Mouse (Mus musculus) midbrain, embryonic 14.5 days (tissue): ENCODE data around the gene Glod5. TPM values are rescaled to one million over a fixed set of nuclear protein-coding genes. Genes with fewer than 3 reads are reported as not detected.
"Not testable (repeated sequence)": the region's sequence is repeated elsewhere in the genome, so short reads cannot be mapped to it uniquely, and the experiment has no call there.

ENCODE experiments used
- ATAC-seq: fragments of 200-750 bp; cut with Nextera tagmentation; 2 replicates; pipeline ENCODE4 v1.8.0; 2017; ENCODE audit warnings: moderate number of reproducible peaks, moderate library complexity; ENCODE audit not compliant: low FRiP score, low TSS enrichment
- DNase-seq: peaks from one replicate; pipeline ENCODE4 v3.0.0-alpha.2; 2015
- H3K27ac ChIP-seq: fragments of 300-500 bp; sonication (generic); replicated peaks from 2 replicates; pipeline ENCODE4 v1.5.1; 2014; ENCODE audit warnings: mild to moderate bottlenecking, low read depth, low read length, moderate library complexity
- H3K27me3 ChIP-seq: fragments of 300-500 bp; sonication (generic); 2 replicates; pipeline ENCODE4 v1.6.1; 2014; ENCODE audit warnings: low read length, control low read depth, mixed read lengths; ENCODE audit not compliant: control insufficient read depth, insufficient read depth
- H3K36me3 ChIP-seq: fragments of 300-500 bp; sonication (generic); 2 replicates; pipeline ENCODE4 v1.6.1; 2014; ENCODE audit warnings: low read length, control low read depth; ENCODE audit not compliant: control insufficient read depth, insufficient read depth
- H3K4me1 ChIP-seq: fragments of 300-500 bp; sonication (generic); 2 replicates; pipeline ENCODE4 v1.6.1; 2014; ENCODE audit warnings: mild to moderate bottlenecking, antibody characterized with exemption, low read length, control low read depth; ENCODE audit not compliant: control insufficient read depth, insufficient read depth
- H3K4me2 ChIP-seq: fragments of 300-500 bp; sonication (generic); 2 replicates; pipeline ENCODE4 v1.6.1; 2014; ENCODE audit warnings: mild to moderate bottlenecking, low read length, moderate library complexity
- H3K4me3 ChIP-seq: fragments of 300-500 bp; sonication (generic); replicated peaks from 2 replicates; pipeline ENCODE4 v1.5.1; 2014; ENCODE audit warnings: low read depth, low read length
- H3K9ac ChIP-seq: fragments of 300-500 bp; sonication (generic); replicated peaks from 2 replicates; pipeline ENCODE4 v1.6.1; 2014; ENCODE audit warnings: mild to moderate bottlenecking, low read length, moderate library complexity
- H3K9me3 ChIP-seq: fragments of 300-500 bp; sonication (generic); 2 replicates; pipeline ENCODE4 v1.6.1; 2016; ENCODE audit warnings: low read length, control low read depth, mixed read lengths; ENCODE audit not compliant: control insufficient read depth
- WGBS: fragments of 180-500 bp; shearing (Covaris S2); extraction: QIAGEN DNeasy Blood & Tissue Kit; methylation state at CpG from one replicate; pipeline ENCODE4 v1.1.7; 2014; 5-methylcytosine and 5-hydroxymethylcytosine counted together
- polyA plus RNA-seq: library from polyadenylated mRNA; unstranded; fragments of >200 nt; fragmentation: Nextera tagmentation; extraction: Ambion mirVana; gene quantifications from 2 replicates; pipeline ENCODE4 v1.2.1, GENCODE M21; 2014

The Glod5 gene
- polyA plus RNA-seq, 1 experiment from 2014 or later, result not detected

- no peaks in the 10 kb centered on the region for H3K4me1 ChIP-seq
- 20% methylated on average over 8 of the region's 8 CpGs for WGBS
- DNase-seq (peak; percentile 47), ATAC-seq (peak; percentile 46; the same call in 1 of the 2 replicates)
- H3K9ac ChIP-seq, result no peak overlapping the region
- no peak overlapping the region for H3K4me3 ChIP-seq
- H3K4me2 ChIP-seq, result no peak overlapping the region
- no peak overlapping the region for H3K27ac ChIP-seq
- H3K9me3 ChIP-seq, result no peaks in the 10 kb centered on the region
- no peaks in the 10 kb centered on the region for H3K36me3 ChIP-seq
- no peaks in the 10 kb centered on the region for H3K27me3 ChIP-seq
Observed at GRCm38 (mm10) chrX:8013569-8014314, 4.5 kb downstream of the Glod5 start.

DNA sequence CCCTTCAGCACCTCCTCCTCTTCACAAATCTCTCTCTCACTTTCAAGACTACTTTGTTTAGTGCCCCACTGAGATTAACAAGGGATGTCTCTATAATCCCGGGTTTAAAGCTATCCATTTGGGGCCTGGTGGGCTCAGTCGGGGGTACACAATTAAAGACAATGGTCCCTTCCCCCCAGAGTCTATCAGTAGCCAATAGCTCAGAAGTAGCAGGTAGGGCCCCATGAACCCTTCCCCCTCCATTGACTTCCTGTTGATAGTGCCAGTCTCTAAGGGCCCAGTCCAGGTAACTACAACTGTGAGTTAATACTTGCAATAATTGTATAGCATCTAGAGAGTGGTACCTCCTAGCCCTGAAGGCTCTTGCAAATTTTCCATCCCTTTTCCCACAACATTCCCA lies 5.1 kb downstream of the Glod5 start:
- Histone ChIP-seq H3K27ac (no peak overlapping the region), H3K27me3 (no peaks in the 10 kb centered on the region), H3K4me3 (no peak overlapping the region), H3K4me1 (no peaks in the 10 kb centered on the region), H3K36me3 (no peaks in the 10 kb centered on the region), H3K9ac (no peak overlapping the region), H3K9me3 (no peaks in the 10 kb centered on the region), H3K4me2 (no peak overlapping the region)
- DNase-seq (no peak), ATAC-seq (peak; percentile 63; the same call in 1 of the 2 replicates)
- 14% methylated on average over 2 of the region's 2 CpGs for WGBS

GRCm38 (mm10) chrX:8009356-8009755 lies 8.9 kb downstream of the Glod5 start:
- H3K4me2 ChIP-seq, H3K27me3 ChIP-seq, H3K9ac ChIP-seq, H3K4me1 ChIP-seq, H3K9me3 ChIP-seq, H3K4me3 ChIP-seq, H3K27ac ChIP-seq, DNase-seq, ATAC-seq, H3K36me3 ChIP-seq: not testable (repeated sequence)
- 84% methylated on average over 4 of the region's 4 CpGs for WGBS

- Histone ChIP-seq H3K27me3 (no peaks in the 10 kb centered on the region), H3K4me1 (no peaks in the 10 kb centered on the region), H3K27ac (no peak overlapping the region), H3K4me3 (no peak overlapping the region), H3K9ac (no peak overlapping the region), H3K36me3 (no peaks in the 10 kb centered on the region), H3K4me2 (no peak overlapping the region), H3K9me3 (no peaks in the 10 kb centered on the region)
- WGBS, result 35% methylated on average over 5 of the region's 5 CpGs
- ATAC-seq, result no peak
- DNase-seq, result no peak
Observed at GRCm38 (mm10) chrX:8008543-8008942, 9.7 kb downstream of the Glod5 start.

GRCm38 (mm10) chrX:8002971-8003370 lies 15.3 kb downstream of the Glod5 start:
- Histone ChIP-seq H3K36me3 (no peaks in the 10 kb centered on the region), H3K4me1 (no peaks in the 10 kb centered on the region), H3K9me3 (no peaks in the 10 kb centered on the region), H3K4me3 (no peak overlapping the region), H3K9ac (no peak overlapping the region), H3K27me3 (no peaks in the 10 kb centered on the region), H3K27ac (no peak overlapping the region), H3K4me2 (no peak overlapping the region)
- ATAC-seq, result no peak
- WGBS, result 55% methylated on average over 4 of the region's 4 CpGs
- DNase-seq, result no peak

DNA sequence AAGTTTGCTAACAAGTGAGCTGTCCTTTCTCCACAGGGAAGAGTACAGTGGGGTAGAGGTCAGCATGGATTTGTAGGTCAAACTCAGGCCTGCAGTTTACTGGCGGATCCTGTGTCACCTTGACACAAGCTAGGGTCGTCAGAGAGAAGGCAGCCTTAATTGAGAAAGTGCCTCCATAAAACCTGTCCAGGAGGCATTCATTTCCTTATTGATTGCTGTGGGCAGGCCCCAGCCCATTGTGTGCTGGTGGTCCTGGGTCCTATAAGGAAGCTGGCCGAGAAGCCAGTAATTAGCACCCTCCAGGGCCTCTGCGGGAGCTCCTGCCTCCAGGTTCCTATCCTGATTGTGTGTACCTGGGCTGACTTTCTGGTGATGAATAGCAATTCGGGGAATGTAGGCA lies 16.3 kb downstream of the Glod5 start:
- WGBS, result 39% methylated on average over 5 of the region's 5 CpGs
- Histone ChIP-seq H3K27ac (no peak overlapping the region), H3K9me3 (no peaks in the 10 kb centered on the region), H3K27me3 (no peaks in the 10 kb centered on the region), H3K4me1 (no peaks in the 10 kb centered on the region), H3K9ac (no peak overlapping the region), H3K4me2 (no peak overlapping the region), H3K4me3 (no peak overlapping the region), H3K36me3 (no peaks in the 10 kb centered on the region)
- no peak for ATAC-seq
- DNase-seq, result no peak

GRCm38 (mm10) chrX:8000546-8001192 lies 17.6 kb downstream of the Glod5 start:
- Histone ChIP-seq H3K36me3 (no peaks in the 10 kb centered on the region), H3K9ac (no peak overlapping the region), H3K4me1 (no peaks in the 10 kb centered on the region), H3K27ac (no peak overlapping the region), H3K9me3 (no peaks in the 10 kb centered on the region), H3K27me3 (no peaks in the 10 kb centered on the region), H3K4me2 (no peak overlapping the region), H3K4me3 (no peak overlapping the region)
- no peak for DNase-seq
- 90% methylated on average over 3 of the region's 3 CpGs for WGBS
- no peak for ATAC-seq

- H3K9ac ChIP-seq, result no peak overlapping the region
- no peaks in the 10 kb centered on the region for H3K4me1 ChIP-seq
- H3K36me3 ChIP-seq, result no peaks in the 10 kb centered on the region
- H3K27ac ChIP-seq, result no peak overlapping the region
- H3K4me3 ChIP-seq, result no peak overlapping the region
- no peaks in the 10 kb centered on the region for H3K27me3 ChIP-seq
- H3K9me3 ChIP-seq, result no peaks in the 10 kb centered on the region
- ATAC-seq (no peak), DNase-seq (no peak)
- 77% methylated on average over 10 of the region's 10 CpGs for WGBS
- H3K4me2 ChIP-seq, result no peak overlapping the region
Observed at GRCm38 (mm10) chrX:7993068-7993735, 25.1 kb downstream of the Glod5 start.
